Mouse (Mus musculus): ENCODE measurements around the gene Meis2.

The Meis2 gene

GRCm38 (mm10) chr2:115897001-115897400 lies 168.6 kb downstream of the Meis2 start:
- DNase-seq (ENCODE audit: low spot score in 2 of 2), result no peak

- DNase-seq (ENCODE audit: low spot score in 2 of 2), result no peak
Measured at GRCm38 (mm10) chr2:115895717-115896116, 169.9 kb downstream of the Meis2 start.

GRCm38 (mm10) chr2:115895256-115895655 lies 170.4 kb downstream of the Meis2 start:
- DNase-seq (ENCODE audit: low spot score in 2 of 2), result no peak

- no peak for DNase-seq (ENCODE audit: low spot score in 2 of 2)
Measured at GRCm38 (mm10) chr2:115893113-115893512, 172.5 kb downstream of the Meis2 start.

GRCm38 (mm10) chr2:115890715-115891114 lies 174.9 kb downstream of the Meis2 start:
- DNase-seq (ENCODE audit: low spot score in 2 of 2), result no peak

GRCm38 (mm10) chr2:115890030-115890429 lies 175.6 kb downstream of the Meis2 start:
- DNase-seq (ENCODE audit: low spot score in 2 of 2), result no peak

- DNase-seq (ENCODE audit: low spot score in 2 of 2), result no peak
Measured at GRCm38 (mm10) chr2:115889212-115889611, 176.4 kb downstream of the Meis2 start.

GRCm38 (mm10) chr2:115888336-115889077 lies 177.1 kb downstream of the Meis2 start:
- no peak for DNase-seq (ENCODE audit: low spot score in 2 of 2)

- DNase-seq (ENCODE audit: low spot score in 2 of 2), result no peak
Measured at GRCm38 (mm10) chr2:115887631-115888030, 178.0 kb downstream of the Meis2 start.

- no peak for DNase-seq (ENCODE audit: low spot score in 2 of 2)
Measured at GRCm38 (mm10) chr2:115884184-115884583, 181.5 kb downstream of the Meis2 start.

GRCm38 (mm10) chr2:115883520-115883919 lies 182.1 kb downstream of the Meis2 start:
- DNase-seq (ENCODE audit: low spot score in 2 of 2), result no peak

- no peak for DNase-seq (ENCODE audit: low spot score in 2 of 2)
Measured at GRCm38 (mm10) chr2:115875802-115876531, 189.7 kb downstream of the Meis2 start.

- DNase-seq (ENCODE audit: low spot score in 2 of 2), result no peak
Measured at GRCm38 (mm10) chr2:115872851-115873250, 192.8 kb downstream of the Meis2 start.

GRCm38 (mm10) chr2:115869966-115870365 lies 195.7 kb downstream of the Meis2 start:
- DNase-seq (ENCODE audit: low spot score in 2 of 2), result no peak

GRCm38 (mm10) chr2:115860600-115861347 lies 204.9 kb downstream of the Meis2 start:
- no peak for DNase-seq (ENCODE audit: low spot score in 2 of 2)

GRCm38 (mm10) chr2:115860141-115860480 lies 205.5 kb downstream of the Meis2 start:
- DNase-seq (ENCODE audit: low spot score in 2 of 2), result no peak

- no peak for DNase-seq (ENCODE audit: low spot score in 2 of 2)
Measured at GRCm38 (mm10) chr2:115859371-115860140, 206.1 kb downstream of the Meis2 start.

- no peak for DNase-seq (ENCODE audit: low spot score in 2 of 2)
Measured at GRCm38 (mm10) chr2:115858927-115859326, 206.7 kb downstream of the Meis2 start.

GRCm38 (mm10) chr2:115858246-115858645 lies 207.4 kb downstream of the Meis2 start:
- no peak for DNase-seq (ENCODE audit: low spot score in 2 of 2)

GRCm38 (mm10) chr2:115857123-115858080 lies 208.2 kb downstream of the Meis2 start:
- DNase-seq (ENCODE audit: low spot score in 2 of 2), result no peak

Measured in right cerebral cortex, postnatal 36 days (tissue).